Mouse (Mus musculus) erythroblast, embryonic 14.5 days (primary cell): Measurements from ENCODE around the gene Abl1.

ENCODE experiments used
- GATA1 ChIP-seq: IDR thresholded peaks from 2 replicates; pipeline ENCODE4 v1.6.1; 2012; ENCODE audit warnings: low read length, inconsistent platforms, mixed read lengths
- TAL1 ChIP-seq: IDR thresholded peaks from 3 replicates; pipeline ENCODE4 v1.6.1; 2012; ENCODE audit warnings: low read length, inconsistent platforms, mixed read lengths

DNA sequence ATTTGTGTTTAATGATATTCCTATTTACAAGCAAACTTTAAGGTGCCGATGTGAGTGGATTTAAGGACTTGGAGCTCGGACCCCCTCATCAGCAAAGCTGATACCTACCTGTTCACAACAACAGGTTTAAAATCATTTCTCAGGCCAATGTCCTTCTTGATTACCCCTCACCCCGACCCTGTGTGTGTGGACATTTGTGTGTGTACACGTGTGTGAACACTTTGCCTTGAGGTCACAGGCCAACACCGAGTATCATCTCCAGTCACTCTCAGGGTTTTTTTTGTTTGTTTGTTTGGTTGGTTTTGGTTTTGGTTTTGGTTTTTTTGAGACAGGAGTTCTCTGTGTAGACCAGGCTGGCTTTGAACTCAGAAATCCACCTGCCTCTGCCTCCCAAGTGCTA, 62.0 kb downstream of the Abl1 start:
- TF ChIP-seq GATA1: no peak
- TF ChIP-seq TAL1: no peak
